Mouse (Mus musculus) T-helper 1 cell (primary cell): ENCODE measurements around the gene Tlk1.

ENCODE experiments used
- in situ Hi-C: fragments of 300-600 bp; cut with MboI, MseI; formaldehyde crosslinking; loops from one replicate; pipeline ENCODE4 v1.15.1; 2025; ENCODE audit warnings: high pct_unique_total_duplicates

The Tlk1 gene

GRCm38 (mm10) chr2:70690195-70690594 lies 135.3 kb downstream of the Tlk1 start:
- in situ Hi-C loops: no loop called here

GRCm38 (mm10) chr2:70688454-70689078 lies 137.0 kb downstream of the Tlk1 start:
- in situ Hi-C loops: no loop called here

- in situ Hi-C loops: no loop called here
These were observed 143.2 kb downstream of the Tlk1 start for GRCm38 (mm10) chr2:70682324-70682723.

GRCm38 (mm10) chr2:70673445-70674126 lies 151.9 kb downstream of the Tlk1 start:
- in situ Hi-C loops: no loop called here

GRCm38 (mm10) chr2:70672476-70672875 lies 153.1 kb downstream of the Tlk1 start:
- in situ Hi-C loops: no loop called here

- in situ Hi-C loops: no loop called here
These were observed 155.6 kb downstream of the Tlk1 start for GRCm38 (mm10) chr2:70669896-70670295.

GRCm38 (mm10) chr2:70669241-70669640 lies 156.3 kb downstream of the Tlk1 start:
- in situ Hi-C loops: no loop called here

GRCm38 (mm10) chr2:70667016-70667415 lies 158.5 kb downstream of the Tlk1 start:
- in situ Hi-C loops: no loop called here

- in situ Hi-C loops: no loop called here
These were observed 161.8 kb downstream of the Tlk1 start for GRCm38 (mm10) chr2:70663764-70664163.
